In genomic region chr10:121474288-121474687, GRCm38 (mm10) we compare ENCODE assay signal across 8 mouse cellular contexts. TPM values are rescaled to one million over a fixed set of nuclear protein-coding genes. Genes with fewer than 3 reads are reported as not detected.
DNase-seq lines count a peak whose midpoint lies in the region; ATAC-seq and TF ChIP-seq lines count a peak whose summit lies in the region.

No protein-coding gene starts in this region.

- ATAC-seq in lung, embryonic 15.5 days (ENCODE audit: borderline replicate concordance, extremely low read depth, low FRiP score, low TSS enrichment), result no peak
- ATAC-seq in forebrain, embryonic 11.5 days (replicated peaks; ENCODE audit: low FRiP score), result no peak
- ATAC-seq in limb, embryonic 12.5 days (ENCODE audit: insufficient number of reproducible peaks, insufficient read depth, low FRiP score, low TSS enrichment, low read depth), result no peak

- no peak for TF ChIP-seq POLR2A in small intestine, adult 2 months (IDR thresholded peaks at IDR 0.05; ENCODE audit: low read depth, low read length)

- H3K36me3 ChIP-seq in lung, embryonic 15.5 days, result no peaks in the 10 kb centered on the region
- no peaks in the 10 kb centered on the region for H3K36me3 ChIP-seq in forebrain, embryonic 11.5 days (ENCODE audit: control insufficient read depth, insufficient read depth, low read length)
- no peaks in the 10 kb centered on the region for H3K36me3 ChIP-seq in limb, embryonic 12.5 days
- H3K36me3 ChIP-seq in small intestine, adult 2 months (ENCODE audit: control insufficient read depth, insufficient read depth, low read length), result no peaks in the 10 kb centered on the region

- no peak for TF ChIP-seq CTCF in small intestine, adult 2 months (IDR thresholded peaks at IDR 0.05; ENCODE audit: extremely low read depth, insufficient read length, insufficient replicate concordance, low read depth, low read length)

- H3K4me2 ChIP-seq in lung, embryonic 15.5 days, result peak overlapping the region; percentile 83
- peak overlapping the region; percentile 92 for H3K4me2 ChIP-seq in forebrain, embryonic 11.5 days (ENCODE audit: low read depth, low read length, severe bottlenecking)
- peak overlapping the region; percentile 84 for H3K4me2 ChIP-seq in limb, embryonic 12.5 days

- H3K9ac ChIP-seq in lung, embryonic 15.5 days, result peak overlapping the region; percentile 95
- no peak overlapping the region for H3K9ac ChIP-seq in forebrain, embryonic 11.5 days (ENCODE audit: low read length)
- peak overlapping the region; percentile 92 for H3K9ac ChIP-seq in limb, embryonic 12.5 days (replicated peaks)

- H3K4me3 ChIP-seq in lung, embryonic 15.5 days, result peak overlapping the region; percentile 97
- H3K4me3 ChIP-seq in forebrain, embryonic 11.5 days (ENCODE audit: low read depth, low read length), result peak overlapping the region; percentile 59; the same call in 1 of the 2 replicates
- H3K4me3 ChIP-seq in limb, embryonic 12.5 days (replicated peaks), result peak overlapping the region; percentile 90
- peak overlapping the region; percentile 79; the same call in 1 of the 2 replicates for H3K4me3 ChIP-seq in small intestine, adult 2 months (ENCODE audit: low read depth, low read length)

- no peaks in the 10 kb centered on the region for H3K9me3 ChIP-seq in lung, embryonic 15.5 days
- H3K9me3 ChIP-seq in forebrain, embryonic 11.5 days (ENCODE audit: control insufficient read depth, low read length), result no peaks in the 10 kb centered on the region
- no peaks in the 10 kb centered on the region for H3K9me3 ChIP-seq in limb, embryonic 12.5 days

- H3K4me1 ChIP-seq in lung, embryonic 15.5 days, result peaks cover 56% of the 10 kb centered on the region
- H3K4me1 ChIP-seq in forebrain, embryonic 11.5 days (replicated peaks; ENCODE audit: control insufficient read depth, insufficient read depth, low read length), result 0 out of 2 replicates have a peak, but pooled peaks cover 3% of the 10 kb centered on the region
- peaks cover 52% of the 10 kb centered on the region for H3K4me1 ChIP-seq in limb, embryonic 12.5 days (replicated peaks)
- H3K4me1 ChIP-seq in small intestine, adult 2 months (ENCODE audit: control insufficient read depth, insufficient read depth, insufficient read length, low read length), result peaks cover 22% of the 10 kb centered on the region

- no peaks in the 10 kb centered on the region for H3K27me3 ChIP-seq in lung, embryonic 15.5 days
- H3K27me3 ChIP-seq in forebrain, embryonic 11.5 days (ENCODE audit: control insufficient read depth, insufficient read depth, low read length), result peaks cover 8% of the 10 kb centered on the region
- no peaks in the 10 kb centered on the region for H3K27me3 ChIP-seq in limb, embryonic 12.5 days
- H3K27me3 ChIP-seq in small intestine, adult 2 months (ENCODE audit: control insufficient read depth, insufficient read depth, low read length), result no peaks in the 10 kb centered on the region

- no peak for DNase-seq in lung, postnatal 14 days
- DNase-seq in forebrain, embryonic 11.5 days (ENCODE audit: low spot score), result no peak
- DNase-seq in layer of hippocampus, adult 9-11 months, result no peak
- DNase-seq in urinary bladder, postnatal 14 days (ENCODE audit: low spot score), result no peak
- no peak for DNase-seq in adrenal gland, adult 2 months

- 24% methylated on average over 4 of the region's 4 CpGs for WGBS in lung, embryonic 15.5 days
- WGBS in forebrain, embryonic 11.5 days, result 36% methylated on average over 4 of the region's 4 CpGs
- 17% methylated on average over 4 of the region's 4 CpGs for WGBS in limb, embryonic 12.5 days
- WGBS in small intestine, adult 2 months, result 10% methylated on average over 4 of the region's 4 CpGs

- H3K27ac ChIP-seq in lung, embryonic 15.5 days, result peak overlapping the region; percentile 87; the same call in 1 of the 2 replicates
- no peak overlapping the region for H3K27ac ChIP-seq in forebrain, embryonic 11.5 days (ENCODE audit: low read depth, low read length)
- peak overlapping the region; percentile 91 for H3K27ac ChIP-seq in limb, embryonic 12.5 days
- peak overlapping the region; percentile 74 for H3K27ac ChIP-seq in small intestine, adult 2 months (ENCODE audit: insufficient read depth, low read depth, low read length)

RNA-seq across cellular contexts. Expression of gene Rassf3, which starts 1.9 kb away (rescaled TPM):
- 18.3 and 20.8 TPM in 2 replicates for polyA plus RNA-seq in lung, embryonic 15.5 days (2015; fragmentation: Nextera tagmentation; extraction: Ambion mirVana)
- polyA plus RNA-seq in forebrain, embryonic 11.5 days (2014; fragmentation: Nextera tagmentation; extraction: Ambion mirVana), result 5.5 and 7.6 TPM in 2 replicates
- 20.2 and 22.2 TPM in 2 replicates for polyA plus RNA-seq in limb, embryonic 12.5 days (2016; fragmentation: Nextera tagmentation; extraction: Ambion mirVana)
- 16.5 and 25.8 TPM in 2 replicates for polyA plus RNA-seq in small intestine, adult 2 months (2012; rRNA removed)
- total RNA-seq in adrenal gland, adult 2 months (2021), result 10 to 100 TPM; 32.2 to 50.9 TPM
- 9.2 and 9.3 TPM in 2 replicates for polyA plus RNA-seq in adrenal gland, adult 2 months (2012; rRNA removed)
